Mouse (Mus musculus) CH12.LX (cell line): Measurements from ENCODE around the gene Tshr.

ENCODE experiments used
- CTCF ChIP-seq, 2 experiments: IDR thresholded peaks in 1 of 2; conservative IDR thresholded peaks in 1 of 2; 2 replicates each; pipeline ENCODE4 v1.5.1; 2011 to 2012; ENCODE audit warnings: low read depth in 2 of 2, low read length in 2 of 2, improper control_type of control experiment in 1 of 2, inconsistent platforms in 1 of 2, mild to moderate bottlenecking in 1 of 2, moderate library complexity in 1 of 2
- EP300 ChIP-seq: IDR thresholded peaks from 2 replicates; pipeline ENCODE4 v1.6.1; 2011; ENCODE audit warnings: low read length, improper control_type of control experiment
- JUND ChIP-seq: conservative IDR thresholded peaks from 2 replicates; pipeline ENCODE4 v1.6.1; 2011; ENCODE audit warnings: low read depth, low read length, improper control_type of control experiment
- KAT2A ChIP-seq: IDR thresholded peaks from 2 replicates; pipeline ENCODE4 v1.6.1; 2012; ENCODE audit warnings: low read length, improper control_type of control experiment, inconsistent platforms; ENCODE audit not compliant: insufficient replicate concordance
- POLR2A ChIP-seq: IDR thresholded peaks from 2 replicates; pipeline ENCODE4 v1.6.1; 2011; ENCODE audit warnings: low read depth, mild to moderate bottlenecking, improper control_type of control experiment, low read length
- POLR2AphosphoS2 ChIP-seq: IDR thresholded peaks from 2 replicates; pipeline ENCODE4 v1.6.1; 2011; ENCODE audit warnings: low read depth, low read length, improper control_type of control experiment
- USF1 ChIP-seq: IDR thresholded peaks from 2 replicates; pipeline ENCODE4 v1.6.1; 2014; ENCODE audit warnings: low read depth, mild to moderate bottlenecking, inconsistent platforms, low read length, improper control_type of control experiment

DNA sequence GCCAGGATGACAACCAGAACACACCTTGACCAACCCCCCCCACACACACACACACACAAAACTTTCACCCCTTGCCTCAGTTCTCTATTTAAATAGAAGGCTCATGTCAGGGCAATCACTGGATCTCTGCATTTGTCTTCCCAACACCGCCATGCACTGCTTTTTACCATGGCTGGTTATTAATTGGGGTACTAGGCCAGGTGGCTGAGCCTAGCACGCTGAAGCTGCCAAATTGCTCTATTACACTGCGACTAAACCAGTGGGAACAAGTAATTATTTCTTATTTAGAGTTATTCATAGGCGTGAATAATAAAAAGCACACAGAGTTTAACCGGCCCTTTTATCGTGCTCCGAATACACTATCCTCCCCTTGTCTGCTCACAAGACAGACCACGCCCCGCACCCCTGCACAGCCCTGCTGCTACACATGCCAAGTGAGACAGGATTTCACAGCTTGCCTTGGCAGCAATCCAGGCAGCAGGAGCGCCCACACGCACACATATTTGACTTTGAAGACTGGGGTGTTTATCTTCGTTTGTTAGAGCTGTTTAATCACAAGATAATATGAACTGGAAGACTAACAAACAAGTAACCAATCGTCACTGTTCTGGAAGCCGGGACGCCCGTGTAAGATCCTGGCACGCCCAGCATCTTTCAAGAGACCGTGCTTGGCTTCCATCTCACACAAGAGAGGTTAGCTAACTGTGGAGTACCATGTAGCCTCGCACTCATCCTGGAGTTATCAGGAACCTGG is 167.6 kb downstream of the Tshr start:
- no peak for TF ChIP-seq CTCF (conservative IDR thresholded peaks at IDR 0.05 in 1 of 2, IDR thresholded peaks at IDR 0.05 in 1 of 2; ENCODE audit: low read depth in 2 of 2, low read length in 2 of 2)
- no peak for TF ChIP-seq POLR2AphosphoS2
- no peak for TF ChIP-seq KAT2A
- TF ChIP-seq EP300: no peak
- no peak for TF ChIP-seq POLR2A
- no peak for TF ChIP-seq USF1
- TF ChIP-seq JUND: no peak
